Mouse (Mus musculus): ENCODE results near the gene Pde5a.

The Pde5a gene

GRCm38 (mm10) chr3:122848410-122849034 is 119.8 kb downstream of the Pde5a start:
- DNase-seq (ENCODE audit: low read depth, low spot score), result no peak

GRCm38 (mm10) chr3:122855149-122855548 is 126.4 kb downstream of the Pde5a start:
- DNase-seq (ENCODE audit: low read depth, low spot score), result peak; percentile 54

GRCm38 (mm10) chr3:122859829-122860228 is 131.1 kb downstream of the Pde5a start:
- no peak for DNase-seq (ENCODE audit: low read depth, low spot score)

- no peak for DNase-seq (ENCODE audit: low read depth, low spot score)
Measured at GRCm38 (mm10) chr3:122860573-122861498, 132.1 kb downstream of the Pde5a start.

GRCm38 (mm10) chr3:122865092-122865491 is 136.3 kb downstream of the Pde5a start:
- no peak for DNase-seq (ENCODE audit: low read depth, low spot score)

DNA sequence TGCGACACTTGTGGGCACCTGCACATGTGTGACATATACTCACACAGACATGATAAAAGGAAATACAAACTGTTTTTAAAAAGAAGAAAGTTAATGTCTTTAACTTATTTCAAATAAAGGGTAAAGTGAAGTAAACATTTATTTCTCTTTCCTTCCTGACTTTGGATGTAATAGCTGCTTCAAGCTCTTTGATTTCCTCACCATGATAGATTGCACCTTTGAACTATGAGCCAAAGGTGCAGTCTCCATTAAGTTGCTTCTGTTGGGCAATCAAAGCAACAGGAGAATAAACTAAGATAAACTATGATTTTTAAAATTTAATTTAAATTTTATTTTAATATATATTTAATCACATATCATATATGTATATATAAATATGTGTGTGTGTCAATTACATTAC is 139.5 kb downstream of the Pde5a start:
- DNase-seq (ENCODE audit: low read depth, low spot score), result no peak

DNA sequence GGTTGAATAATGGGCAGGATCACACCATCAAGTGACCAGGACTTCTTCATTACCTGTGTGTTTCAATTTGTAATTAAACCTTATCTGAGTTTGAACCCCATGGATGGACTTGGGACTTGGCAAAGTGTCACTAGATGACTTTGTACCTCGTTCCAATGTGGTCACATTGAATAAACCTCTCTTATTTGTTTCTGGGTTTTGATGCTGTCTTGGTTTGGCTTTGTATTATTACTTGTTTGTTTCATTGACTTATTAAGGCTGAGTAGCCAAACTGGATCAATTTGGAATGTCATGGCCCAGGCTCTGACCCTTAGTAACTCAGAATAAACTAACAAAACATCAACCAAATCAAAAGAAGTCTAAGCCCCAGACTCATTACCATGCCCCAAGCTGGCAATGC is 142.8 kb downstream of the Pde5a start:
- no peak for DNase-seq (ENCODE audit: low read depth, low spot score)

- DNase-seq (ENCODE audit: low read depth, low spot score), result no peak
Measured at GRCm38 (mm10) chr3:122876870-122877269, 148.1 kb downstream of the Pde5a start.

DNA sequence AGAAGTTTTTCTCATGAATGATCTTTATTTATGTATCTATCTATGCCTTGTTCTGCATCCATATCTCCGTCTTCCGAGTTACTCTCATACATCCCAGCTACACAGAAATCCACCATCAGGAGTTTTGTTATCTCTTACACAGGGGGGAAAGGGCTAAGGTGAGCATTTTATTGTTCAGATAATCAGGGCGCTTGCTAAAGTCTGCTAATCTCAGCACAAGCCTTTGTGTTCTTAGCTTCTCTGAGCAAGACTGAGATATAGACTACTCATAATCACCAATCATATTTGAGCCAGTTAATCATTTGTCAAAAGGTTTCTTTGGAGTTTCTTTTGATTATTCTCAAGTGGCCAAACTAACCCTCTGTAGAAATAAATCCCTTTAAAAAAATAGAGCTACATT is 148.8 kb downstream of the Pde5a start:
- no peak for DNase-seq (ENCODE audit: low read depth, low spot score)

DNA sequence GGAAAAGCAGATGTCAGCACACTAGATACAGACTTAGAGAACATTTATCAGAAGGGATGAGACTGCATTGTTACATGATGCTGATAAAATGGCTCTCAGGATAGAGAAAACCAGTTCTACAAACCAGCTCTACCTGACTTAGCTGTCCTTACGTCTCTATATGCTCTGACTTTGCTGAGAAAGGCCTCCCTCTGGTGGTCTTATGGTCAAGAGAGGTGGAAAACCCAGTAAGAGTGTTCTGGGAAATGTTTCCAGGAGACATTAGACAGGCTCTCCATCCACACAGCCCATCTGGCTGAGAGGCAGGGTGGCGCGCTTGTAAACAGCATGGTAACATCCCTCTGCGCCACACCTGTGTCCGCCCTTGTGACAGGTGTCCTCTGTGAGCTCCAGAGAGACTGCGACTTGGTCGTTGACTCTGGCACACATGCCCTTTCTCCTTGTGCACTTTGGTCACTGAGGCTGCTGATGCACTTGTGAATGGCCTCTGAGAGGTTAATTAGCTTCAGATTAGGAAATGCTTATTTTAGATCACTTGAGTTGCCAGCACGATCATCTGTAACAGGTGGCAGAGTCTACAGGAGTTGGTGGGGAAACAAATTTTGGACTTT is 150.1 kb downstream of the Pde5a start:
- DNase-seq (ENCODE audit: low read depth, low spot score), result peak; percentile 35

- no peak for DNase-seq (ENCODE audit: low read depth, low spot score)
Measured at GRCm38 (mm10) chr3:122887505-122888301, 159.0 kb downstream of the Pde5a start.

DNA sequence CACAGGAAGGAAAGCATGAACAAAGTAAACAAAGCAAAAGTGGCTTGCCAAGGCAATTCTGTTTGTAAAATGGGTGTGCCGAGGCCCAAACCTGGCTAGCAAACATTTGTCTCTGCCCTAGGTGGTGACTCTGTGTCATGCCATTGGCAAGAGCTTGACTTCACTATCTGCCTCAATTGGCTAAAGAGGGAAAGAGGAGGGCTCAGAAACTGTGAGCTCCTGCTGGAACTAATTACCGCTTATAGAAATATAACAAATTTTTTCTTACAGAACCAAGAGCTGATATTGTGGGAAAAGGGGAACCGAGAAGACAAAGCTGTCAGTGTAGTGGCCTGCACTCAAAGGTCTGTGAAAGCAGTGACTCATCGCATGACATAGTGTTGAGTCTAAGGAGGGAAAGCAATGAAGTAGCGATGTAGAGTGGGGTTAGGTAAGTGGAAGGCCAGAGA is 159.6 kb downstream of the Pde5a start:
- DNase-seq (ENCODE audit: low read depth, low spot score), result no peak

DNA sequence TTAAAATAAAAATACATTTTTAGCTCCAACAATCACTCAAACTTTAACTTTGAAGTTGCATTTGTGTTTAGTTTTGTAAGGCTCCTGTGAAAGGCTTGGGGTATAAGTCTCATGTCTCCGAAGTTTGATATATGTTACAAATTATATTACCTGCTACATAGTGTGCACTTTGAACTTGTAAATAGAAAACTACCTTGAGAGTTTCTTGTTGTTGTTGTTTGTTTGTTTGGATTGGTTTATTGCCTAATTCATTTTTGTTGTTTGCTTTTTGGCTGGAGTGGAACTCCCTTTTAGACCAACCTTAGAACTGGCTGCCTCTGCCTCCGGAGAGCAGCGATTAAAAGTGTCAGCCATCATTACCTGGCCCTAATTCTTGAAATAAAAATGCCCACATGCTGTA is 166.0 kb downstream of the Pde5a start, which contains the start of gene Fabp2:
Gene Fabp2 (plus strand): TSS at position 301 of the 400 bp plus-strand sequence.
- DNase-seq (ENCODE audit: low read depth, low spot score), result no peak

- no peak for DNase-seq (ENCODE audit: low read depth, low spot score)
Measured at GRCm38 (mm10) chr3:122895189-122895731, 166.5 kb downstream of the Pde5a start.

DNA sequence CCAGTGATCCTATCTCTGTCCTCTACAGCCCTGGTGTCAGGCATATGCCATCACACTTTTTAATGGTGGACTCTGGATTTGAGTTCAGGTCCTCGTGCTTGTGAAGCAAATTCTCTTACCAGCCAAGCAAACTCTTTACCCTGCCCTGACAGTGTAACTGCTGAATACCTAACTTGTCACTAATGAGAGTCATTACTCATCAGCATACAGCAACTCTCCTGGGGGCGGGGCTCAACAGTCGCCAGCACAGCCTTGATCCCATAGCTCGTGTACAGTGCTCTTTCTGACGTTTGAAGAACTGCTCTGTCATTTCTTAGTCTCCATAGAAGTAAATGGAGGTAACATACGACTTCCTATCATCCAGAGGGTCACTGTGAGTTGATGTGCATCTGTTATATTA is 169.5 kb downstream of the Pde5a start:
- DNase-seq (ENCODE audit: low read depth, low spot score), result no peak

DNA sequence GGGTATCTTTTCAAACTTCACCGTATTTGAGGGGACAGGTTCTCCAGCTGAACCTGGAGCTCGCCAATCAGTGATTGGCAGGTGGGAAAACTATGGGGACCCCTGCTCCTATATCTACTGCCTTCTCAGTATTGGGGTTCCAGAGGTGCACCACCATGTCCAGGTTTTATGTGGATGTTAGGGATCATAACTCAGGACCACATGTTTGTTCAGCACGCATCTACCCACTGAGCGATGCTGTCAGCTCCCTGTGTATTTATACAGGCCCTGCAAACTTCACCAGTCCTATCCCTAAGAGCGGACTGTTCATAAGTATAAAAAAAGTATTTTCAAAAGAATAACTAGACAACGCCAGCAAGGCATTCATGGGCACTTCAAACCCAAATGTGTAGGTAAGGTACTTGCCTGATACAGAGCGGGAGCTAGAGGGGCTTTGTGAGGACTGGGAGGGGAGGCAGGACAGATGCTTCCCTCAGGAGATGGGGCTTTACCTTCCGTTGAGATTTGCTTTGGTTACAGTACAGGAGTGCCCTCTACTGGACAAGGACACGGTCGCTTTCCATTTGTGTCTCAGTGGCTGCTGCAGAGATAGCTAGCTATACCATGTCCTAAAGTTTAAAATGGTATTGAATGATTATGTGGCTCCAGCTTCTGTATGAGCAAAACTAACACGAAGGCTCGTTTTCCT is 175.1 kb downstream of the Pde5a start:
- DNase-seq (ENCODE audit: low read depth, low spot score), result peak; percentile 75

DNA sequence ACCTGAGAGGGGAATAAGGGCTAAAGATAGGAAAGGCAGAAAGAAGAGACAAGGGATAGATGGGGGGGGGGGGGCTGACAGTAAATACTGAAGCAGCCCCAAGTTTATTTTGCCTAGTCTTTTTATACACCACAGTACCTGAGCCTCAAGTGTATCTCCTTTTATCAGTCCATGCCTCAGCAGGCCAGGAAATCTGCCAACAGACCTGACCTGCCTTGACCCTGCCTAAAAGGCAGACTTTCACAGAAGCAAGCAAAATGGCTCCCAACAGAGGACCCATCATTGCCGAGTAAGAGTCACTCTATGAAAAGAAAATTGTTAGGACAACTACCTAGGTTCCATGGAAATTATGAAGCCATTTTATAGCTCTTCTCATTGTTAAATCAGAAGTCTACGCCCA is 179.1 kb downstream of the Pde5a start:
- no peak for DNase-seq (ENCODE audit: low read depth, low spot score)
